Mouse (Mus musculus) testis, adult 2 months (tissue): ENCODE data around the gene Ppp1r35.

Source experiments
- CTCF ChIP-seq: fragments of 200-500 bp; IDR thresholded peaks from 2 replicates; pipeline ENCODE4 v1.5.1; 2012; ENCODE audit warnings: low read depth, mild to moderate bottlenecking, inconsistent platforms, low read length, moderate library complexity; ENCODE audit not compliant: control insufficient read depth, insufficient read depth, insufficient replicate concordance
- POLR2A ChIP-seq: fragments of 200-500 bp; IDR thresholded peaks from 2 replicates; pipeline ENCODE4 v1.6.1; 2012; ENCODE audit warnings: low read depth, mild to moderate bottlenecking, inconsistent platforms, low read length, moderate library complexity; ENCODE audit not compliant: control insufficient read depth

GRCm38 (mm10) chr5:137766270-137766669, 12.4 kb upstream of the Ppp1r35 start:
- TF ChIP-seq CTCF = no peak
- no peak for TF ChIP-seq POLR2A
